Mouse (Mus musculus) heart, embryonic 16.5 days (tissue): ENCODE data around the gene Snx9. TPM values are rescaled to one million over a fixed set of nuclear protein-coding genes. Genes with fewer than 3 reads are reported as not detected.
A peak's percentile ranks its signal among the peaks of the same experiment; 100 is the strongest.

ENCODE experiments used
- ATAC-seq: fragments of 200-750 bp; cut with Nextera tagmentation; replicated peaks from 2 replicates; pipeline ENCODE4 v1.8.0; 2017; ENCODE audit warnings: moderate number of reproducible peaks; ENCODE audit not compliant: insufficient read depth, low FRiP score; ENCODE audit errors: extremely low read depth
- H3K27ac ChIP-seq: fragments of 300-500 bp; sonication (generic); 2 replicates; pipeline ENCODE4 v1.5.1; 2014; ENCODE audit warnings: mild to moderate bottlenecking, low read length, control low read depth, moderate library complexity
- H3K27me3 ChIP-seq: fragments of 300-500 bp; sonication (generic); 2 replicates; pipeline ENCODE4 v1.6.1; 2014; ENCODE audit warnings: low read length, mixed read lengths; ENCODE audit not compliant: control insufficient read depth, insufficient read depth
- H3K36me3 ChIP-seq: fragments of 300-500 bp; sonication (generic); 2 replicates; pipeline ENCODE4 v1.6.1; 2014; ENCODE audit not compliant: control insufficient read depth, insufficient read depth
- H3K4me1 ChIP-seq: fragments of 300-500 bp; sonication (generic); 2 replicates; pipeline ENCODE4 v1.6.1; 2014; ENCODE audit warnings: low read length, mixed read lengths; ENCODE audit not compliant: control insufficient read depth, insufficient read depth
- H3K4me2 ChIP-seq: fragments of 300-500 bp; sonication (generic); 2 replicates; pipeline ENCODE4 v1.6.1; 2014; ENCODE audit warnings: low read depth, mild to moderate bottlenecking, control low read depth, low read length
- H3K4me3 ChIP-seq: fragments of 300-500 bp; sonication (generic); 2 replicates; pipeline ENCODE4 v1.5.1; 2014; ENCODE audit warnings: mild to moderate bottlenecking, control low read depth, low read length
- H3K9ac ChIP-seq: fragments of 300-500 bp; sonication (generic); 2 replicates; pipeline ENCODE4 v1.6.1; 2014; ENCODE audit warnings: low read length, control low read depth
- H3K9me3 ChIP-seq: fragments of 300-500 bp; sonication (generic); replicated peaks from 2 replicates; pipeline ENCODE4 v1.6.1; 2016; ENCODE audit warnings: low read length; ENCODE audit not compliant: control insufficient read depth
- WGBS: fragments of 180-500 bp; shearing (Covaris S2); extraction: QIAGEN DNeasy Blood & Tissue Kit; methylation state at CpG from one replicate; pipeline ENCODE4 v1.1.7; 2014; 5-methylcytosine and 5-hydroxymethylcytosine counted together
- polyA plus RNA-seq: library from polyadenylated mRNA; unstranded; fragments of >200 nt; fragmentation: Nextera tagmentation; extraction: Ambion mirVana; gene quantifications from 2 replicates; pipeline ENCODE4 v1.2.1, GENCODE M21; 2015

Gene Snx9
- 19.4 and 20.9 TPM in 2 replicates for polyA plus RNA-seq

- under 1% methylated on average over 75 of the region's 131 CpGs for WGBS
- Histone ChIP-seq H3K27me3 (no peaks in the 10 kb centered on the region), H3K9me3 (0 out of 2 replicates have a peak, but pooled peaks cover 3% of the 10 kb centered on the region), H3K9ac (peak within 1 kb of the TSS; percentile 99), H3K4me3 (peak within 1 kb of the TSS; percentile 89), H3K4me1 (peaks cover 22% of the 10 kb centered on the region), H3K36me3 (no peaks in the 10 kb centered on the region), H3K27ac (peak within 1 kb of the TSS; percentile 99), H3K4me2 (peak within 1 kb of the TSS; percentile 93)
- ATAC-seq, result peak; percentile 88
Observed at GRCm38 (mm10) chr17:5841128-5841942, at the start of gene Snx9. Gene Snx9, plus strand, starts transcription at chr17:5841329.

GRCm38 (mm10) chr17:5792164-5792791, 48.9 kb upstream of the Snx9 start:
- ATAC-seq, result no peak
- Histone ChIP-seq H3K36me3 (no peaks in the 10 kb centered on the region), H3K4me2 (no peak overlapping the region), H3K9me3 (peaks cover 4% of the 10 kb centered on the region), H3K27me3 (no peaks in the 10 kb centered on the region), H3K9ac (no peak overlapping the region), H3K4me1 (peaks cover 7% of the 10 kb centered on the region), H3K4me3 (no peak overlapping the region), H3K27ac (no peak overlapping the region)
- 84% methylated on average over 12 of the region's 12 CpGs for WGBS

- H3K36me3 ChIP-seq, result no peaks in the 10 kb centered on the region
- H3K4me1 ChIP-seq, result peaks cover 17% of the 10 kb centered on the region
- no peak overlapping the region for H3K4me3 ChIP-seq
- H3K9ac ChIP-seq, result no peak overlapping the region
- no peak for ATAC-seq
- 71% methylated on average over 4 of the region's 4 CpGs for WGBS
- no peak overlapping the region for H3K27ac ChIP-seq
- H3K27me3 ChIP-seq, result no peaks in the 10 kb centered on the region
- no peaks in the 10 kb centered on the region for H3K9me3 ChIP-seq
- no peak overlapping the region for H3K4me2 ChIP-seq
Observed at GRCm38 (mm10) chr17:5793593-5793992, 47.5 kb upstream of the Snx9 start.

- H3K4me3 ChIP-seq, result no peak overlapping the region
- no peak overlapping the region for H3K9ac ChIP-seq
- H3K27me3 ChIP-seq, result no peaks in the 10 kb centered on the region
- no peak overlapping the region for H3K4me2 ChIP-seq
- H3K36me3 ChIP-seq, result no peaks in the 10 kb centered on the region
- WGBS, result 66% methylated on average over 5 of the region's 5 CpGs
- H3K27ac ChIP-seq, result no peak overlapping the region
- peaks cover 18% of the 10 kb centered on the region for H3K4me1 ChIP-seq
- ATAC-seq, result no peak
- H3K9me3 ChIP-seq, result no peaks in the 10 kb centered on the region
Observed at GRCm38 (mm10) chr17:5794276-5794675, 46.9 kb upstream of the Snx9 start.

GRCm38 (mm10) chr17:5795369-5795768, 45.8 kb upstream of the Snx9 start:
- no peaks in the 10 kb centered on the region for H3K36me3 ChIP-seq
- H3K4me2 ChIP-seq, result no peak overlapping the region
- no peaks in the 10 kb centered on the region for H3K27me3 ChIP-seq
- H3K27ac ChIP-seq, result no peak overlapping the region
- WGBS, result 75% methylated on average over 5 of the region's 5 CpGs
- H3K9me3 ChIP-seq, result no peaks in the 10 kb centered on the region
- H3K4me3 ChIP-seq, result no peak overlapping the region
- ATAC-seq, result no peak
- no peak overlapping the region for H3K9ac ChIP-seq
- peaks cover 18% of the 10 kb centered on the region for H3K4me1 ChIP-seq

GRCm38 (mm10) chr17:5795878-5796277, 45.3 kb upstream of the Snx9 start:
- no peak overlapping the region for H3K9ac ChIP-seq
- H3K4me3 ChIP-seq, result no peak overlapping the region
- no peaks in the 10 kb centered on the region for H3K36me3 ChIP-seq
- H3K27me3 ChIP-seq, result no peaks in the 10 kb centered on the region
- no peak overlapping the region for H3K4me2 ChIP-seq
- no peak overlapping the region for H3K27ac ChIP-seq
- peak; percentile 59; the same call in 1 of the 2 replicates for ATAC-seq
- H3K4me1 ChIP-seq, result peaks cover 18% of the 10 kb centered on the region
- under 1% methylated on average over 5 of the region's 5 CpGs for WGBS
- no peaks in the 10 kb centered on the region for H3K9me3 ChIP-seq

DNA sequence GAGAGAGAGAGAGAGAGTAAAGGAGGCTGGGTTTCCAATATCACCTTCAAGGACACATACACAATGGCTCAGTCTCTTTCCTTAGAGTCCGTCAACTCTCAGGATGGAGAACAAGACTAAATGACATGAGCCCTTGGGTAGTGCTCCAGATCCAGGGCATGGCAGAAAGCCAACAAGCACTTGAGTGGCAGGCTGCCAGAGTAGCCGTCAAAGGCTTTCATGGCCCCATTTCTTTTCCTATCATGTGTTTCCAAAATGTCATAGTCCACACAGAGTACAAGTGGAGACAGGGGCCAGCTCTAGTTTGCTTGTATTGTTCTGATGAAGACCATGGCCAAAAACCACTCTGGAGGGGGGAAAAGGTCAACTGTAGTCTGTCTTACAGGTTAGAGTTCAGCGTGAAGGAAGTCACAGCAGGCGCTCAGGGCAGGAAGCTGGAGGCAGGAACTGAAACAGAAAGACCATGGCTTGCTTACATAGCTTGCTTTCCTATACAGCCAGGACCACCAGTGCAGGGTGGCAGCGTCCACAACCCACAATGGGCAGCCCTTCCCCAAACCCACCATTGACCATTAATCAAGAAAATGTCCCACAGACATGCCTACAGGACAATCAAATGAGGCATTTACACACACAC, 43.9 kb upstream of the Snx9 start:
- no peaks in the 10 kb centered on the region for H3K36me3 ChIP-seq
- H3K9ac ChIP-seq, result no peak overlapping the region
- H3K4me1 ChIP-seq, result peaks cover 21% of the 10 kb centered on the region
- ATAC-seq, result 0 out of 2 replicates have a peak, but pooled peaks have one; percentile 28
- H3K27ac ChIP-seq, result peak overlapping the region; percentile 36; the same call in 1 of the 2 replicates
- no peak overlapping the region for H3K4me3 ChIP-seq
- H3K27me3 ChIP-seq, result no peaks in the 10 kb centered on the region
- 53% methylated on average over 5 of the region's 5 CpGs for WGBS
- no peak overlapping the region for H3K4me2 ChIP-seq
- H3K9me3 ChIP-seq, result no peaks in the 10 kb centered on the region

DNA sequence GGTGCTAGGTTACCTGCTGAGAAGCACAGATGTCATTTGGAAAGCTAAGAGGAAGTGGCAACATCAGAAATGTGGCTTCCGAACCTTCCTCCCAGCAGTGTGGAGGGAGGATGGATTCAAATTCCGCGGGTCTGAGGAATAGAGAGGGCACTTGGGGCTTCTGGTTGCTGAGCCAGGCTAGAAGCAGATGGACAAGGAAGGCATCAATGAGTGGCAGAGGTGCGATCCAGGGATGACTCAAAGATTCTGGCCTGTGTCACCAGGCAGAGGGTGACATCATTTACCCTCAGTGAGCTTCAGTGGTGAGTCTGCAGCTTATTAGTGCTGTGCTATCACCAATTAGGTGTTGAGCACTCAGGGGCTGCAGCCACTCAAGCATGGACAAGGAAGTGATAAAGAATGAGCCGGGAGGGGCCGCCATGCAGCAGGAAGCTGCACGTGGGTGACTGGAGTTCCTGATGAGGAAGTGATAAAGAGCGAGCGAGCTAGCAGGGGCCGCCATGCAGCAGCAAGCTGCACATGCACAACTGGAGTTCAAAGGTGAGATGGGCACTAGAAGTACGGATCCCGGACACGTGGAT, 42.8 kb upstream of the Snx9 start:
- Histone ChIP-seq H3K4me1 (peaks cover 21% of the 10 kb centered on the region), H3K9me3 (no peaks in the 10 kb centered on the region), H3K9ac (no peak overlapping the region), H3K27ac (no peak overlapping the region; the same call in 1 of the 2 replicates), H3K36me3 (no peaks in the 10 kb centered on the region), H3K4me3 (no peak overlapping the region), H3K4me2 (0 out of 2 replicates have a peak overlapping the region, but pooled peaks have one; percentile 14), H3K27me3 (no peaks in the 10 kb centered on the region)
- 29% methylated on average over 13 of the region's 13 CpGs for WGBS
- peak; percentile 43 for ATAC-seq
